Mouse (Mus musculus): ENCODE measurements around the gene Cct4.

- TF ChIP-seq POLR2A (IDR thresholded peaks at IDR 0.05; ENCODE audit: low read depth, low read length) = no peak
- TF ChIP-seq CTCF (IDR thresholded peaks at IDR 0.05; ENCODE audit: extremely low read depth, insufficient read length, insufficient replicate concordance, low read depth, low read length) = no peak
Measured at GRCm38 (mm10) chr11:23008824-23009200, 18.5 kb downstream of the Cct4 start.
